Mouse (Mus musculus) bone marrow, adult 2 months (tissue): ENCODE measurements around the gene Got1. TPM values are rescaled to one million over a fixed set of nuclear protein-coding genes. Genes with fewer than 3 reads are reported as not detected.

Source experiments
- H3K27ac ChIP-seq: fragments of 200-500 bp; 2 replicates; pipeline ENCODE4 v1.5.1; 2012; ENCODE audit warnings: low read depth, mild to moderate bottlenecking, control low read depth, inconsistent platforms, low read length; ENCODE audit not compliant: control insufficient read depth, poor library complexity, insufficient read depth
- H3K4me1 ChIP-seq: fragments of 200-500 bp; 2 replicates; pipeline ENCODE4 v1.6.1; 2011; ENCODE audit warnings: low read length; ENCODE audit not compliant: control insufficient read depth, insufficient read depth
- H3K4me3 ChIP-seq: fragments of 200-500 bp; replicated peaks from 2 replicates; pipeline ENCODE3; 2011; ENCODE audit warnings: mild to moderate bottlenecking, low read depth, low read length, control low read depth; ENCODE audit not compliant: control insufficient read depth
- CTCF ChIP-seq: fragments of 200-500 bp; IDR thresholded peaks from 2 replicates; pipeline ENCODE4 v1.5.1; 2011; ENCODE audit warnings: low read length, control low read depth; ENCODE audit not compliant: control insufficient read depth, insufficient read depth
- POLR2A ChIP-seq: fragments of 200-500 bp; IDR thresholded peaks from 2 replicates; pipeline ENCODE4 v1.6.1; 2011; ENCODE audit warnings: low read depth, mild to moderate bottlenecking, control low read depth, low read length, borderline replicate concordance; ENCODE audit not compliant: control insufficient read depth
- WGBS: fragments of 180-500 bp; shearing (Covaris S2); methylation state at CpG from one replicate; pipeline ENCODE4 v1.1.7; 2018; 5-methylcytosine and 5-hydroxymethylcytosine counted together
- polyA plus RNA-seq: library from polyadenylated mRNA; stranded (reverse); fragments of >200 nt; gene quantifications from 2 replicates; pipeline ENCODE4 v1.2.4, GENCODE M21; 2011; ENCODE audit warnings: low replicate concordance; ENCODE audit not compliant: missing spikeins, insufficient read depth, insufficient read length

Got1 gene
- polyA plus RNA-seq, 1 experiment, result 20.5 TPM

DNA sequence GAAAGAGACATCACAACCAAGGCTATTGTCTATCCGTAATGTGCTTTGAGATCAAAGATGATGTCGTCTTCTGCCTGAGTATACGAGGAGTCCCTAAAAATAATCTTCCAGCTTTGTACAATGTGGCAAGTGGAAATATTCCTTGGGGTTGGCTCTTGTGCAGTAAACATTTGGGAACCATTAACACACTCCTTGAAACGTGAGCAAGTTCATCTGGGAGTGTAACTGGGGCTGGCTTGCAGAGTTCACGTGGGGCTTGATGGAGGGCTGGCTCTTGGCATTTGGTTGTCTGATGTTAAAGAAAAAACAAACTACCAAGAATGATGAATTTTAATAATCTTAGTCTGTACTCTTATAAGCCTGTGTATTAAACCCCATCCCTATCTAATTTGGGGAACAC lies 45.0 kb downstream of the Got1 start:
- 90% methylated on average over 5 of the region's 5 CpGs for WGBS

DNA sequence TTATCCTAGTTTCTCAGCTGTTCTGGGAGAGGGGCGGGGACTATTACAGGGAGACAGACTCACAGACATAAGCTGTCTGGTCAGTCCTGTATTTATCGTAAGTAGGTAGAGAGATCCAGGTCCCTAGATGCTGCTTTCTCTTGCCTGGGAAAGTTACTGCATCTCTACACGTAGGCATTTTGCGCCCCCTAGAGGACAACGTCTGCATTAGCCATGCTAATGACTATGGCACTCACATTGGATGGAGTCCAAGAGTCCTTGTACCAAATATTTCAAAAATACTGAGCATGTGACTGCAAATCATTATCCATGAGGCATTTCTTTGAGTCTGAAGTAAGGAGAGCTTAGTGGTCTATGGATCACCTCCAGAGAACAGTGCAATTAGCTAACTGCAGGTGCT lies 45.5 kb downstream of the Got1 start:
- H3K27ac ChIP-seq, result no peak overlapping the region
- H3K4me1 ChIP-seq, result no peaks in the 10 kb centered on the region
- no peak for TF ChIP-seq POLR2A
- TF ChIP-seq CTCF, result peak; percentile 54
- 22% methylated on average over 5 of the region's 5 CpGs for WGBS
- H3K4me3 ChIP-seq, result no peak overlapping the region

More for the DNA sequence above, 45.0 kb downstream of the Got1 start:
- no peak for TF ChIP-seq POLR2A
- no peak for TF ChIP-seq CTCF
- H3K27ac ChIP-seq, result no peak overlapping the region
- no peak overlapping the region for H3K4me3 ChIP-seq
- no peaks in the 10 kb centered on the region for H3K4me1 ChIP-seq

DNA sequence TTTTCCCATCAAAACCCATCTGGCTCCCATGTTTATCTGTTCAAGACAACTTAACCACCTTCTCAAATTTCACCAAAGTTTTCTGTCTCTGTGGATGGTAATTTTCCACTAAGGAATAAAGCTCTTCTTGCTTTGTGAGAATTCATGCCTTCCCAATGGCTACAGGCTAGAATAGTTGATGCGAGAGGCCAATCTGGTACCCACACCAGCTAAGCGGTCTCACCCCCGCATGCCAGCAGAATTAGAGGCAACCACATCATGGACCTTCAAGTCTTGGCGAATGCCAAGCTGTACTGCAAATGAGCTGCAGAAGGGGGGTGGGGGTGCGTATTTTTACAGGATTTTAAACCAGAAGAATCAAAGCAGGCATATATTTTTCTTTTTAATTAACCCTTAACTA lies 47.0 kb downstream of the Got1 start:
- Histone ChIP-seq H3K4me3 (no peak overlapping the region), H3K27ac (no peak overlapping the region), H3K4me1 (no peaks in the 10 kb centered on the region)
- WGBS, result 86% methylated on average over 5 of the region's 5 CpGs
- TF ChIP-seq POLR2A, result no peak
- no peak for TF ChIP-seq CTCF

DNA sequence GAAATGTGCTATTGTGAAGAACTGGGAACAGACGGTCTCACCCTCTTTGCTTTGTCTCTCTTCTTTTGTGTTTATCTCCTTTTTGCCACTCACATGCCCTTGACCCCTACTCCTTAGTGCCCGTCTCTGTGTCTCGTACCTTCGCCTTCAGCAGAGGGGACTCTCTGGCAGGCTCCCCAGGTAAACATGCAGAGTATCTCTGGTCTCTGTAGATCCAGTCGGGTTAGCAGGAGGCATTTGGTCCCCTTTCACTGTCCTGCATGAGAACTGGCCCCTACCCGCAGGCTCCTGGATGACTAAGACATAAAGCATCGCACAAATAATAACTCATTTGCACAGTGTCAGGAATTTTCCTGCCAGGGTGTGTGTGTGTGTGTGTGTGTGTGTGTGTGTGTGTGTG lies 48.3 kb downstream of the Got1 start:
- Histone ChIP-seq H3K4me3 (no peak overlapping the region), H3K4me1 (no peaks in the 10 kb centered on the region), H3K27ac (no peak overlapping the region)
- TF ChIP-seq POLR2A (no peak), CTCF (no peak)
- 77% methylated on average over 7 of the region's 7 CpGs for WGBS

DNA sequence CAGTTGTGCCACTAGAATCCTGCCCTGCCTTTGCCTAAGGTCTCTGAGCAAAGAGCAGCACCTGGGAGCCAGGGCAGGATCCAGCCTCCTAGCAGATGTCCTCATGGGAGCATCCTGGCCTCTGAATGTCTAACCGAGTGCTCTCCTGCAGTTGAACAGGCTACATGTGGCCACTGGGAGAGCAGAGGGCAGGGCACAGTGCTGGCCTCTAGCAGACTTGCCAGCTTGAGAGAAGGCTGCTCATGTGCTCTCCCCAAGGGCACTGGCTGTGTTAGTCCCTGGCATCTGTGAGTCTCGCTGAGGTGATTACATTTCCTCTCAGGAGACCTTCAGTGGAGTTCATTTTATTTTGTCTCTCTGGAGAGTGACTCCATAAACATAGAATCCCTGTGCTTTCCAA lies 48.8 kb downstream of the Got1 start:
- H3K27ac ChIP-seq, result no peak overlapping the region
- WGBS, result 55% methylated on average over 2 of the region's 2 CpGs
- H3K4me3 ChIP-seq, result no peak overlapping the region
- H3K4me1 ChIP-seq, result no peaks in the 10 kb centered on the region
- TF ChIP-seq CTCF, result no peak
- no peak for TF ChIP-seq POLR2A

DNA sequence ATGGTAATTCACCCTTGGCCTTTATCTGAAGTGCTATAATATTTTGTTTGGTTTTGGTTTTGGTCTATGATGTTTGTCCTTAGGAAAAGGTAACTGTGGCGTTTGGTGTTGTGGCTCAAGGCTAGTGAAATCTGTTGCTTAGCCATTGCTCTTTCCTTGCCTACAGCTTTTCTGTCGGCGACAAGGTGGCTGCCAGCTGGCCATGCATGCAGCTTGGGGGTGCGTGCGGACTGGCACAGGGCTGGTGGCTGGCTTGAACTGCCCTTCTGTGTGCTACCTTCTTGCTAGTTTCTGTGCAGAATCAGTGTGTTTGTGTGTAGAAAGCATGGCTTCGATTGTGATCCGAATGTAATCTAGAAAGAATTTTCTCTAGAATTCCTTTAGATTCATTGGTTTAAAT lies 51.6 kb downstream of the Got1 start:
- no peak overlapping the region for H3K27ac ChIP-seq
- WGBS, result 89% methylated on average over 7 of the region's 7 CpGs
- TF ChIP-seq CTCF, result no peak
- no peak for TF ChIP-seq POLR2A

DNA sequence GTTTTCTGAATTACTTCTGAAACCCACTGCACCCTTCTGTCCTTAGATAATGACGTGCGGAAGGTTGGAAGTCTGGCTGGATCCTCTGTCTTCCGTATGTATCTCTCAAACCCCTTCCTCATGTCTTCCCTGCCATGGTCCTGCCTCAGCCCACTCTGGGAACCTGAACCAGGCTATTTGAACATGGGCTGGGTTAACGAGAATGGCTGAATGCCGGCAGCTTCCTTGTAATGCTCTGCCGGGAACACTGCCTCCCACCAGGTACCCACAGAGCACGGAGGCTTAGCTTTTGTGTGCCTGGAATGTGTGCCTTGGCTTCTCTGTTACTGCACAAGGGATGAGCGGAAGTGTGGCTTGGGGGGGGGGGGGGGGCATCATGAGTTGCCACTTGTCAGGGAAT lies 52.1 kb downstream of the Got1 start:
- Histone ChIP-seq H3K27ac (no peak overlapping the region), H3K4me3 (no peak overlapping the region), H3K4me1 (no peaks in the 10 kb centered on the region)
- TF ChIP-seq CTCF, result no peak
- no peak for TF ChIP-seq POLR2A
- WGBS, result 81% methylated on average over 8 of the region's 8 CpGs

More for the DNA sequence above, 51.6 kb downstream of the Got1 start:
- no peaks in the 10 kb centered on the region for H3K4me1 ChIP-seq
- H3K4me3 ChIP-seq, result no peak overlapping the region

DNA sequence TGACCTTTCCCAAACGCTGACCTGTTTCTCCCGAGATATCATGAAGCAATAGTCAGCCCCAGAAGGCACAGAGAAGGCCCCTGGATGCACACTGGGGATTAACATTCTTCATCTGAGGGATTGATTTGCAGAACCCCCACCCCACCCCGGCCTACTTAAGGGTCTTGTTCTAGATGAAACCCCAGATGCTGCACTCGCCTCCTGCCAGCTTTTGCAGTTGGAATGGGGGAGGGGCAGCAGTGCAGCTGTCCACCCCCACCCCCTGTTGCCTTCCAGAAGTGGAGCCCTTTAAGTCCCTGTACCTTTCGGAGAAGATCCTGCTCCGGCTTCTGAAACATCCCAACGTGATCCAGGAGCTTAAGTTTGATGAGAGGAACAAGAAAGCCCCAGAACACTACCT lies 55.1 kb downstream of the Got1 start:
- H3K4me1 ChIP-seq, result no peaks in the 10 kb centered on the region
- no peak overlapping the region for H3K4me3 ChIP-seq
- no peak overlapping the region for H3K27ac ChIP-seq
- TF ChIP-seq CTCF (no peak), POLR2A (no peak)
- 67% methylated on average over 7 of the region's 7 CpGs for WGBS

DNA sequence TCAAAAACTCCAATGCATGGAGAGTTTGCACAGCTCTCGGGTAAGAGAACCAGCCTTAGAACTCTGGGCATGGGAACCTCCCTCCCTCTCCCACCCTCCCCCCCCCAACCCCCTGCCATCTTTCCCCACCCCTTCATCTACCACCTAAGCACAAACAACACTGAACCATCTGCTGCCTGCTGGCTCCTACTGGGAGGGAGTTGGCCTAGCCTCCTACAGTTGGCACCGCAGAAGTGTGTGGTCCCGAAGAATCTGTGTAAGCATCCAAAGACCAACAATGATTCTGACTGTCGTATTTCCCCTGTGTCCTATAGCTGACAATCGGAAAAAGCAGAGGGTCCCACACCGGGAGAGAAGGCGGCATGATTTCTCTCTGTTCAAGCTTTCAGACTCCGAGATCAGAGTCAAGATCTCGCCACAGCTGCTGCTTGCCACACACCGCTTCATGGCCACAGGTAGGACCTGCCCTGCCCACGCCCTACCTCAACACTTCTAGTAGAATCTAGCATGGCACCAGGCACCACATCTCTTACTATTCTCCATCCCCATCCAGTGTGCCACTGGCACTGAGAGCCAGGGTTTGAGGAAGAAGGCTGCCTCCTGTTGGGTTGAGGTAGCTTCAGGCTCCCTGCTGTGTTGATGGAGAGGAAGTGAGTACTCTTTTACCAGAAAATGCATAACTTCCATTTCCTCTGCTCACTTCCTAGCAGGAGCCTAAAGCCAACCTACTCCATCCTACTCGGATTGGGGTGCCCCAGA lies 56.3 kb downstream of the Got1 start:
- 82% methylated on average over 12 of the region's 12 CpGs for WGBS
- TF ChIP-seq CTCF (no peak), POLR2A (no peak)
- no peak overlapping the region for H3K4me3 ChIP-seq

More for the DNA sequence above, 56.3 kb downstream of the Got1 start:
- Histone ChIP-seq H3K27ac (no peak overlapping the region), H3K4me1 (no peaks in the 10 kb centered on the region)
